ENCODE assay signal across 14 mouse cellular contexts in genomic region chr12:5549796-5550195, GRCm38 (mm10).
A peak's percentile ranks its signal among the peaks of the same experiment; 100 is the strongest.
DNase-seq lines count a peak whose midpoint lies in the region; ATAC-seq lines count a peak whose summit lies in the region.
"Had no signal": no experiment of that assay in that cellular context is flagged by ENCODE, and none has a peak within 500 bp of the region (broad histone marks: within the 10 kb centered on the region; RNA-seq: fewer than 3 reads in every experiment).

No protein-coding gene starts in this region.

- no peaks in the 10 kb centered on the region for H3K36me3 ChIP-seq in hindbrain, embryonic 13.5 days
- H3K36me3 ChIP-seq: stomach, embryonic 15.5 days had no signal

- H3K9me3 ChIP-seq in hindbrain, embryonic 13.5 days, result no peaks in the 10 kb centered on the region
- H3K9me3 ChIP-seq: stomach, embryonic 15.5 days had no signal

- ATAC-seq in hindbrain, embryonic 13.5 days (ENCODE audit: low FRiP score), result no peak
- ATAC-seq in erythroblast, adult 5-6 weeks (replicated peaks; ENCODE audit: low FRiP score, poor library complexity, severe bottlenecking), result no peak
- ATAC-seq: intestine, embryonic 16.5 days; lung, postnatal 0 days had no signal

- H3K4me1 ChIP-seq in hindbrain, embryonic 13.5 days (replicated peaks), result peaks cover 16% of the 10 kb centered on the region
- H3K4me1 ChIP-seq: stomach, embryonic 15.5 days had no signal

- H3K9ac ChIP-seq in hindbrain, embryonic 13.5 days, result no peak overlapping the region
- H3K9ac ChIP-seq: stomach, embryonic 15.5 days had no signal

- peak overlapping the region; percentile 1; the same call in 1 of the 2 replicates for H3K27ac ChIP-seq in hindbrain, embryonic 13.5 days
- H3K27ac ChIP-seq: left cerebral cortex, adult 2 months; stomach, embryonic 15.5 days had no signal

- WGBS in hindbrain, embryonic 13.5 days, result 29% methylated on average over 7 of the region's 7 CpGs

- peak; percentile 41 for DNase-seq in left cerebral cortex, postnatal 4 days
- no peak for DNase-seq in left cerebral cortex, adult 8-10 months (ENCODE audit: low spot score in 2 of 2)
- peak; percentile 14 for DNase-seq in embryo, embryonic 9.5 days (ENCODE audit: extremely low spot score)
- DNase-seq in retina, embryonic 14.5 days (ENCODE audit: low spot score), result peak; percentile 73
- no peak for DNase-seq in urinary bladder, postnatal 4 days (ENCODE audit: low spot score in 2 of 2)
- DNase-seq: adrenal gland, adult 8-10 months; thymus, postnatal 36 days had no signal

- H3K4me2 ChIP-seq in hindbrain, embryonic 13.5 days, result no peak overlapping the region
- H3K4me2 ChIP-seq: liver, embryonic 11.5 days; stomach, embryonic 15.5 days had no signal

- no peak overlapping the region for H3K4me3 ChIP-seq in hindbrain, embryonic 13.5 days
- H3K4me3 ChIP-seq: left cerebral cortex, adult 2 months; stomach, embryonic 15.5 days had no signal

- intact Hi-C loops in left cerebral cortex, postnatal 4 days (cut with DNase I), result no loop called here

- no peaks in the 10 kb centered on the region for H3K27me3 ChIP-seq in hindbrain, embryonic 13.5 days
- H3K27me3 ChIP-seq: stomach, embryonic 15.5 days had no signal

Comparison
In these comparisons a context has a peak if more than half of its experiments do, and no peak if none do; other contexts are left out.
1. DNase-seq: peak in left cerebral cortex, postnatal 4 days (single experiment), embryo, embryonic 9.5 days (single experiment) and retina, embryonic 14.5 days (single experiment); none in left cerebral cortex, adult 8-10 months (0 of 2) and urinary bladder, postnatal 4 days (0 of 2).